Mouse (Mus musculus): ENCODE data around the gene Dedd2. TPM values are rescaled to one million over a fixed set of nuclear protein-coding genes. Genes with fewer than 3 reads are reported as not detected.

Dedd2 gene
- polyA plus RNA-seq, 1 experiment from 2014 or later = 15.8 TPM

- TF ChIP-seq CTCF (IDR thresholded peaks at IDR 0.05; ENCODE audit: low read depth) = no peak
- peak overlapping the region; percentile 73 for H3K4me2 ChIP-seq (replicated peaks; ENCODE audit: low read depth)
Observed at GRCm38 (mm10) chr7:25251071-25251791, 30.8 kb upstream of the Dedd2 start.

GRCm38 (mm10) chr7:25250141-25250972, 29.9 kb upstream of the Dedd2 start, which contains the start of gene Erf:
TSS of gene Erf (minus strand) at chr7:25250761.
- peak within 1 kb of the TSS; percentile 80 for H3K9ac ChIP-seq (ENCODE audit: low read depth, low read length)
- H3K27ac ChIP-seq (ENCODE audit: low read depth, low read length) = peak within 1 kb of the TSS; percentile 96
- peaks cover 7% of the 10 kb centered on the region; the same call in 1 of the 2 replicates for H3K4me1 ChIP-seq (replicated peaks; ENCODE audit: control insufficient read depth, insufficient read depth, low read length)
- H3K4me2 ChIP-seq (replicated peaks; ENCODE audit: low read depth) = peak within 1 kb of the TSS; percentile 73
- H3K9me3 ChIP-seq (ENCODE audit: control insufficient read depth) = no peaks in the 10 kb centered on the region
- no peak for TF ChIP-seq CTCF (IDR thresholded peaks at IDR 0.05; ENCODE audit: low read depth)
- peak within 1 kb of the TSS; percentile 91 for H3K4me3 ChIP-seq (ENCODE audit: low read depth, low read length)
- no peaks in the 10 kb centered on the region for H3K27me3 ChIP-seq (replicated peaks; ENCODE audit: control insufficient read depth, insufficient read depth, low read length)
- H3K36me3 ChIP-seq (ENCODE audit: control insufficient read depth, insufficient read depth) = peaks cover 9% of the 10 kb centered on the region
- under 1% methylated on average over 73 of the region's 81 CpGs for WGBS
- ATAC-seq = peak; percentile 86

More at GRCm38 (mm10) chr7:25251071-25251791, 30.8 kb upstream of the Dedd2 start:
- Histone ChIP-seq H3K27me3 (replicated peaks; ENCODE audit: control insufficient read depth, insufficient read depth, low read length) (no peaks in the 10 kb centered on the region), H3K9me3 (ENCODE audit: control insufficient read depth) (no peaks in the 10 kb centered on the region), H3K27ac (ENCODE audit: low read depth, low read length) (peak overlapping the region; percentile 96), H3K4me1 (replicated peaks; ENCODE audit: control insufficient read depth, insufficient read depth, low read length) (peaks cover 7% of the 10 kb centered on the region; the same call in 1 of the 2 replicates), H3K4me3 (ENCODE audit: low read depth, low read length) (peak overlapping the region; percentile 91), H3K36me3 (ENCODE audit: control insufficient read depth, insufficient read depth) (0 out of 2 replicates have a peak, but pooled peaks cover 4% of the 10 kb centered on the region), H3K9ac (ENCODE audit: low read depth, low read length) (peak overlapping the region; percentile 80)
- WGBS = 8% methylated on average over 22 of the region's 22 CpGs
- 0 out of 2 replicates have a peak, but pooled peaks have one; percentile 15 for ATAC-seq

- peak; percentile 27 for ATAC-seq
- H3K27ac ChIP-seq (ENCODE audit: low read depth, low read length) = peak overlapping the region; percentile 96
- WGBS = under 1% methylated on average over 42 of the region's 73 CpGs
Observed at GRCm38 (mm10) chr7:25249314-25250140, 29.1 kb upstream of the Dedd2 start.

GRCm38 (mm10) chr7:25248846-25249313, 28.5 kb upstream of the Dedd2 start:
- peaks cover 7% of the 10 kb centered on the region; the same call in 1 of the 2 replicates for H3K4me1 ChIP-seq (replicated peaks; ENCODE audit: control insufficient read depth, insufficient read depth, low read length)
- peak overlapping the region; percentile 91 for H3K4me3 ChIP-seq (ENCODE audit: low read depth, low read length)
- peak overlapping the region; percentile 73 for H3K4me2 ChIP-seq (replicated peaks; ENCODE audit: low read depth)
- H3K27ac ChIP-seq (ENCODE audit: low read depth, low read length) = peak overlapping the region; percentile 96
- under 1% methylated on average over 25 of the region's 25 CpGs for WGBS
- H3K9ac ChIP-seq (ENCODE audit: low read depth, low read length) = peak overlapping the region; percentile 80
- H3K36me3 ChIP-seq (ENCODE audit: control insufficient read depth, insufficient read depth) = peaks cover 23% of the 10 kb centered on the region
- peak; percentile 17; the same call in 1 of the 2 replicates for ATAC-seq
- H3K27me3 ChIP-seq (replicated peaks; ENCODE audit: control insufficient read depth, insufficient read depth, low read length) = no peaks in the 10 kb centered on the region
- no peaks in the 10 kb centered on the region for H3K9me3 ChIP-seq (ENCODE audit: control insufficient read depth)
- no peak for TF ChIP-seq CTCF (IDR thresholded peaks at IDR 0.05; ENCODE audit: low read depth)

More at GRCm38 (mm10) chr7:25249314-25250140, 29.1 kb upstream of the Dedd2 start:
- Histone ChIP-seq H3K4me2 (replicated peaks; ENCODE audit: low read depth) (peak overlapping the region; percentile 73), H3K4me3 (ENCODE audit: low read depth, low read length) (peak overlapping the region; percentile 91), H3K9me3 (ENCODE audit: control insufficient read depth) (no peaks in the 10 kb centered on the region), H3K9ac (ENCODE audit: low read depth, low read length) (peak overlapping the region; percentile 80), H3K4me1 (replicated peaks; ENCODE audit: control insufficient read depth, insufficient read depth, low read length) (peaks cover 7% of the 10 kb centered on the region; the same call in 1 of the 2 replicates), H3K36me3 (ENCODE audit: control insufficient read depth, insufficient read depth) (peaks cover 17% of the 10 kb centered on the region), H3K27me3 (replicated peaks; ENCODE audit: control insufficient read depth, insufficient read depth, low read length) (no peaks in the 10 kb centered on the region)
- no peak for TF ChIP-seq CTCF (IDR thresholded peaks at IDR 0.05; ENCODE audit: low read depth)

GRCm38 (mm10) chr7:25248018-25248647, 27.7 kb upstream of the Dedd2 start:
- H3K27ac ChIP-seq (ENCODE audit: low read depth, low read length) = peak overlapping the region; percentile 96
- H3K9me3 ChIP-seq (ENCODE audit: control insufficient read depth) = no peaks in the 10 kb centered on the region
- WGBS = 3% methylated on average over 18 of the region's 18 CpGs
- H3K4me3 ChIP-seq (ENCODE audit: low read depth, low read length) = peak overlapping the region; percentile 91
- no peak for ATAC-seq
- H3K4me2 ChIP-seq (replicated peaks; ENCODE audit: low read depth) = peak overlapping the region; percentile 73
- H3K4me1 ChIP-seq (replicated peaks; ENCODE audit: control insufficient read depth, insufficient read depth, low read length) = peaks cover 7% of the 10 kb centered on the region; the same call in 1 of the 2 replicates
- peaks cover 28% of the 10 kb centered on the region for H3K36me3 ChIP-seq (ENCODE audit: control insufficient read depth, insufficient read depth)
- H3K27me3 ChIP-seq (replicated peaks; ENCODE audit: control insufficient read depth, insufficient read depth, low read length) = no peaks in the 10 kb centered on the region
- no peak for TF ChIP-seq CTCF (IDR thresholded peaks at IDR 0.05; ENCODE audit: low read depth)
- peak overlapping the region; percentile 80; the same call in 1 of the 2 replicates for H3K9ac ChIP-seq (ENCODE audit: low read depth, low read length)

Measured in intestine, postnatal 0 days (tissue).